In genomic region chr5:99354640-99355132, GRCm38 (mm10) we compare ENCODE assay signal across 10 mouse cellular contexts.
DNase-seq lines count a peak whose midpoint lies in the region; ATAC-seq and TF ChIP-seq lines count a peak whose summit lies in the region.
"Had no signal": no experiment of that assay in that cellular context is flagged by ENCODE, and none has a peak within 500 bp of the region (broad histone marks: within the 10 kb centered on the region; RNA-seq: fewer than 3 reads in every experiment).

No protein-coding gene starts in this region.

- H3K36me3 ChIP-seq in embryonic facial prominence, embryonic 14.5 days (ENCODE audit: control insufficient read depth, insufficient read depth, low read length): no peaks in the 10 kb centered on the region
- H3K36me3 ChIP-seq in stomach, embryonic 15.5 days: no peaks in the 10 kb centered on the region
- H3K36me3 ChIP-seq: midbrain, embryonic 10.5 days; neural tube, embryonic 12.5 days had no signal

- intact Hi-C loops in left cerebral cortex, adult 2 months (cut with DNase I): no loop called here

- H3K9ac ChIP-seq in embryonic facial prominence, embryonic 14.5 days (ENCODE audit: low read depth, low read length): no peak overlapping the region
- no peak overlapping the region for H3K9ac ChIP-seq in stomach, embryonic 15.5 days
- H3K9ac ChIP-seq: neural tube, embryonic 12.5 days had no signal

- no peaks in the 10 kb centered on the region for H3K27me3 ChIP-seq in embryonic facial prominence, embryonic 14.5 days (replicated peaks; ENCODE audit: control insufficient read depth, insufficient read depth, low read length)
- no peaks in the 10 kb centered on the region for H3K27me3 ChIP-seq in stomach, embryonic 15.5 days (replicated peaks)
- H3K27me3 ChIP-seq: neural tube, embryonic 12.5 days had no signal

- TF ChIP-seq CTCF in left cerebral cortex, adult 2 months (IDR thresholded peaks at IDR 0.05): no peak

- no peaks in the 10 kb centered on the region for H3K9me3 ChIP-seq in embryonic facial prominence, embryonic 14.5 days (ENCODE audit: control insufficient read depth, low read length)
- H3K9me3 ChIP-seq in stomach, embryonic 15.5 days: no peaks in the 10 kb centered on the region
- H3K9me3 ChIP-seq: midbrain, embryonic 10.5 days; neural tube, embryonic 12.5 days had no signal

- no peaks in the 10 kb centered on the region for H3K4me1 ChIP-seq in embryonic facial prominence, embryonic 14.5 days (ENCODE audit: control insufficient read depth, insufficient read depth, low read length)
- no peaks in the 10 kb centered on the region for H3K4me1 ChIP-seq in stomach, embryonic 15.5 days
- H3K4me1 ChIP-seq: neural tube, embryonic 12.5 days had no signal

- H3K4me3 ChIP-seq in left cerebral cortex, adult 2 months: no peak overlapping the region
- no peak overlapping the region for H3K4me3 ChIP-seq in embryonic facial prominence, embryonic 14.5 days (ENCODE audit: low read depth, low read length)
- H3K4me3 ChIP-seq in stomach, embryonic 15.5 days (replicated peaks): no peak overlapping the region
- H3K4me3 ChIP-seq: midbrain, embryonic 10.5 days; neural tube, embryonic 12.5 days had no signal

- peak; percentile 55; the same call in 1 of the 2 replicates for ATAC-seq in embryonic facial prominence, embryonic 14.5 days (ENCODE audit: low read depth)
- peak; percentile 65 for ATAC-seq in stomach, embryonic 15.5 days (ENCODE audit: insufficient read depth, low FRiP score, low read depth)
- no peak for ATAC-seq in megakaryocyte progenitor cell, adult 5-6 weeks (replicated peaks; ENCODE audit: poor library complexity)

- whole genome bisulfite sequencing in embryonic facial prominence, embryonic 14.5 days: 24% methylated on average over 5 of the region's 5 CpGs
- 20% methylated on average over 5 of the region's 5 CpGs for WGBS in stomach, embryonic 15.5 days

- no peak overlapping the region for H3K4me2 ChIP-seq in embryonic facial prominence, embryonic 14.5 days (ENCODE audit: low read depth, low read length)
- peak overlapping the region; percentile 2; the same call in 1 of the 2 replicates for H3K4me2 ChIP-seq in stomach, embryonic 15.5 days
- H3K4me2 ChIP-seq: neural tube, embryonic 12.5 days had no signal

- DNase-seq in left cerebral cortex, adult 2 months (ENCODE audit: extremely low spot score in 1 of 2, low spot score in 2 of 2): no peak
- DNase-seq in left cerebral cortex, adult 8-10 months (ENCODE audit: low spot score in 2 of 2): no peak
- peak; percentile 85 for DNase-seq in embryonic facial prominence, embryonic 14.5 days (ENCODE audit: low spot score)
- peak; percentile 42 for DNase-seq in heart, postnatal 4 days
- DNase-seq in right cerebral cortex, postnatal 10 days (ENCODE audit: low spot score in 2 of 2): no peak
- DNase-seq: right cerebral cortex, postnatal 25 days had no signal

- H3K27ac ChIP-seq in left cerebral cortex, adult 2 months: peak overlapping the region; percentile 61
- H3K27ac ChIP-seq in embryonic facial prominence, embryonic 14.5 days (replicated peaks; ENCODE audit: low read depth, low read length): peak overlapping the region; percentile 48
- H3K27ac ChIP-seq in stomach, embryonic 15.5 days: peak overlapping the region; percentile 58
- H3K27ac ChIP-seq: midbrain, embryonic 10.5 days; neural tube, embryonic 12.5 days had no signal

Comparison
In these comparisons a context has a peak if more than half of its experiments do, and no peak if none do; other contexts are left out.
1. DNase-seq: peak in embryonic facial prominence, embryonic 14.5 days (single experiment) and heart, postnatal 4 days (single experiment); none in left cerebral cortex, adult 2 months (0 of 2), left cerebral cortex, adult 8-10 months (0 of 2) and right cerebral cortex, postnatal 10 days (0 of 2).
2. Peak in every context shown above with its lines, with median percentiles within 50 percentile points of each other: H3K27ac ChIP-seq.